Mouse (Mus musculus) midbrain, embryonic 15.5 days (tissue): ENCODE measurements around the gene Tfap2a. TPM values are rescaled to one million over a fixed set of nuclear protein-coding genes. Genes with fewer than 3 reads are reported as not detected.

ENCODE experiments used
- ATAC-seq: fragments of 200-750 bp; cut with Nextera tagmentation; replicated peaks from 2 replicates; pipeline ENCODE4 v1.8.0; 2017; ENCODE audit warnings: moderate TSS enrichment
- H3K27ac ChIP-seq: fragments of 300-500 bp; sonication (generic); 2 replicates; pipeline ENCODE4 v1.5.1; 2015; ENCODE audit warnings: mild to moderate bottlenecking, inconsistent platforms
- H3K27me3 ChIP-seq: fragments of 300-500 bp; sonication (generic); replicated peaks from 2 replicates; pipeline ENCODE4 v1.6.1; 2015; ENCODE audit warnings: inconsistent platforms
- H3K36me3 ChIP-seq: fragments of 300-500 bp; sonication (generic); replicated peaks from 2 replicates; pipeline ENCODE4 v1.6.1; 2015; ENCODE audit warnings: inconsistent platforms
- H3K4me1 ChIP-seq: fragments of 300-500 bp; sonication (generic); 2 replicates; pipeline ENCODE4 v1.6.1; 2015; ENCODE audit warnings: inconsistent platforms
- H3K4me2 ChIP-seq: fragments of 300-500 bp; sonication (generic); 2 replicates; pipeline ENCODE4 v1.6.1; 2015; ENCODE audit warnings: inconsistent platforms, mild to moderate bottlenecking, moderate library complexity
- H3K4me3 ChIP-seq: fragments of 300-500 bp; sonication (generic); 2 replicates; pipeline ENCODE4 v1.5.1; 2015; ENCODE audit warnings: mild to moderate bottlenecking, inconsistent platforms
- H3K9ac ChIP-seq: fragments of 300-500 bp; sonication (generic); 2 replicates; pipeline ENCODE4 v1.6.1; 2015; ENCODE audit warnings: mild to moderate bottlenecking, inconsistent platforms
- H3K9me3 ChIP-seq: fragments of 300-500 bp; sonication (generic); 2 replicates; pipeline ENCODE4 v1.6.1; 2016; ENCODE audit warnings: inconsistent platforms
- WGBS: fragments of 180-500 bp; shearing (Covaris S2); methylation state at CpG from one replicate; pipeline ENCODE4 v1.1.7; 2015; ENCODE audit warnings: mixed read lengths; 5-methylcytosine and 5-hydroxymethylcytosine counted together
- polyA plus RNA-seq: library from polyadenylated mRNA; unstranded; fragments of >200 nt; fragmentation: Nextera tagmentation; extraction: Ambion mirVana; gene quantifications from 2 replicates; pipeline ENCODE4 v1.2.1, GENCODE M21; 2015

Gene Tfap2a
- polyA plus RNA-seq, 1 experiment from 2014 or later: 5.5 TPM

GRCm38 (mm10) chr13:40719066-40719740 lies 19.0 kb downstream of the Tfap2a start:
- H3K4me2 ChIP-seq: no peak overlapping the region
- H3K9ac ChIP-seq: no peak overlapping the region
- H3K27me3 ChIP-seq: peaks cover 80% of the 10 kb centered on the region
- no peaks in the 10 kb centered on the region for H3K9me3 ChIP-seq
- H3K4me3 ChIP-seq: no peak overlapping the region
- WGBS: 14% methylated on average over 14 of the region's 14 CpGs
- no peak for ATAC-seq
- H3K27ac ChIP-seq: no peak overlapping the region
- H3K36me3 ChIP-seq: no peaks in the 10 kb centered on the region
- H3K4me1 ChIP-seq: peaks cover 7% of the 10 kb centered on the region; the same call in 1 of the 2 replicates

- Histone ChIP-seq H3K27me3 (peaks cover 85% of the 10 kb centered on the region), H3K4me1 (peaks cover 3% of the 10 kb centered on the region; the same call in 1 of the 2 replicates), H3K9me3 (no peaks in the 10 kb centered on the region), H3K27ac (no peak overlapping the region), H3K4me2 (no peak overlapping the region), H3K4me3 (no peak overlapping the region), H3K9ac (no peak overlapping the region), H3K36me3 (no peaks in the 10 kb centered on the region)
- WGBS: 4% methylated on average over 35 of the region's 37 CpGs
- no peak for ATAC-seq
Measured at GRCm38 (mm10) chr13:40716771-40717716, 21.1 kb downstream of the Tfap2a start.

- H3K4me1 ChIP-seq: peaks cover 3% of the 10 kb centered on the region; the same call in 1 of the 2 replicates
- peaks cover 84% of the 10 kb centered on the region for H3K27me3 ChIP-seq
- H3K36me3 ChIP-seq: no peaks in the 10 kb centered on the region
- ATAC-seq: no peak
- no peak overlapping the region for H3K4me3 ChIP-seq
- no peak overlapping the region for H3K27ac ChIP-seq
- no peaks in the 10 kb centered on the region for H3K9me3 ChIP-seq
- H3K9ac ChIP-seq: no peak overlapping the region
- no peak overlapping the region for H3K4me2 ChIP-seq
- 0% methylated on average over 2 of the region's 2 CpGs for WGBS
Measured at GRCm38 (mm10) chr13:40714531-40714930, 23.6 kb downstream of the Tfap2a start.

- Histone ChIP-seq H3K36me3 (no peaks in the 10 kb centered on the region), H3K4me1 (peaks cover 7% of the 10 kb centered on the region), H3K4me3 (no peak overlapping the region), H3K27me3 (peaks cover 79% of the 10 kb centered on the region), H3K9ac (no peak overlapping the region), H3K4me2 (no peak overlapping the region), H3K27ac (no peak overlapping the region), H3K9me3 (no peaks in the 10 kb centered on the region)
- no peak for ATAC-seq
- WGBS: 4% methylated on average over 5 of the region's 5 CpGs
Measured at GRCm38 (mm10) chr13:40713681-40714080, 24.5 kb downstream of the Tfap2a start.

- Histone ChIP-seq H3K9me3 (no peaks in the 10 kb centered on the region), H3K9ac (no peak overlapping the region), H3K36me3 (no peaks in the 10 kb centered on the region), H3K4me2 (no peak overlapping the region), H3K4me1 (peaks cover 7% of the 10 kb centered on the region), H3K4me3 (no peak overlapping the region), H3K27ac (no peak overlapping the region), H3K27me3 (peaks cover 79% of the 10 kb centered on the region)
- 5% methylated on average over 4 of the region's 4 CpGs for WGBS
- ATAC-seq: no peak
Measured at GRCm38 (mm10) chr13:40713241-40713640, 24.9 kb downstream of the Tfap2a start.

GRCm38 (mm10) chr13:40712526-40712832 lies 25.7 kb downstream of the Tfap2a start:
- H3K9me3 ChIP-seq: no peaks in the 10 kb centered on the region
- ATAC-seq: no peak
- peaks cover 7% of the 10 kb centered on the region for H3K4me1 ChIP-seq
- no peak overlapping the region for H3K27ac ChIP-seq
- H3K4me2 ChIP-seq: no peak overlapping the region
- WGBS: 1% methylated on average over 4 of the region's 4 CpGs
- H3K36me3 ChIP-seq: no peaks in the 10 kb centered on the region
- no peak overlapping the region for H3K4me3 ChIP-seq
- H3K27me3 ChIP-seq: peaks cover 78% of the 10 kb centered on the region
- no peak overlapping the region for H3K9ac ChIP-seq

GRCm38 (mm10) chr13:40711661-40712525 lies 26.3 kb downstream of the Tfap2a start:
- Histone ChIP-seq H3K27ac (no peak overlapping the region), H3K4me2 (no peak overlapping the region), H3K9me3 (no peaks in the 10 kb centered on the region), H3K36me3 (no peaks in the 10 kb centered on the region), H3K27me3 (peaks cover 78% of the 10 kb centered on the region), H3K9ac (no peak overlapping the region), H3K4me1 (peaks cover 7% of the 10 kb centered on the region), H3K4me3 (no peak overlapping the region)
- no peak for ATAC-seq
- WGBS: under 1% methylated on average over 7 of the region's 7 CpGs

GRCm38 (mm10) chr13:40710062-40710342 lies 28.2 kb downstream of the Tfap2a start:
- H3K4me3 ChIP-seq: no peak overlapping the region
- H3K27ac ChIP-seq: no peak overlapping the region
- WGBS: 0% methylated on average over 11 of the region's 11 CpGs

GRCm38 (mm10) chr13:40709321-40710061 lies 28.7 kb downstream of the Tfap2a start:
- H3K4me1 ChIP-seq: peaks cover 13% of the 10 kb centered on the region; the same call in 1 of the 2 replicates
- peak overlapping the region; percentile 25; the same call in 1 of the 2 replicates for H3K4me2 ChIP-seq
- peak; percentile 28; the same call in 1 of the 2 replicates for ATAC-seq
- no peaks in the 10 kb centered on the region for H3K36me3 ChIP-seq
- no peak overlapping the region for H3K27ac ChIP-seq
- peaks cover 85% of the 10 kb centered on the region for H3K27me3 ChIP-seq
- under 1% methylated on average over 21 of the region's 21 CpGs for WGBS
- H3K9ac ChIP-seq: no peak overlapping the region
- no peaks in the 10 kb centered on the region for H3K9me3 ChIP-seq
- no peak overlapping the region for H3K4me3 ChIP-seq

More at GRCm38 (mm10) chr13:40710062-40710342, 28.2 kb downstream of the Tfap2a start:
- Histone ChIP-seq H3K9me3 (no peaks in the 10 kb centered on the region), H3K4me2 (no peak overlapping the region), H3K9ac (no peak overlapping the region), H3K36me3 (no peaks in the 10 kb centered on the region), H3K4me1 (peaks cover 8% of the 10 kb centered on the region; the same call in 1 of the 2 replicates), H3K27me3 (peaks cover 85% of the 10 kb centered on the region)
- no peak for ATAC-seq

GRCm38 (mm10) chr13:40708913-40709312 lies 29.3 kb downstream of the Tfap2a start:
- H3K27ac ChIP-seq: no peak overlapping the region
- H3K4me3 ChIP-seq: no peak overlapping the region; the same call in 1 of the 2 replicates

GRCm38 (mm10) chr13:40708271-40708670 lies 29.9 kb downstream of the Tfap2a start:
- Histone ChIP-seq H3K9me3 (no peaks in the 10 kb centered on the region), H3K4me3 (no peak overlapping the region), H3K4me1 (peaks cover 21% of the 10 kb centered on the region), H3K27ac (no peak overlapping the region), H3K9ac (no peak overlapping the region), H3K36me3 (no peaks in the 10 kb centered on the region), H3K27me3 (peaks cover 81% of the 10 kb centered on the region), H3K4me2 (no peak overlapping the region)
- WGBS: under 1% methylated on average over 5 of the region's 5 CpGs
- no peak for ATAC-seq

More at GRCm38 (mm10) chr13:40708913-40709312, 29.3 kb downstream of the Tfap2a start:
- no peaks in the 10 kb centered on the region for H3K36me3 ChIP-seq
- H3K9ac ChIP-seq: no peak overlapping the region
- ATAC-seq: peak; percentile 63
- H3K27me3 ChIP-seq: peaks cover 85% of the 10 kb centered on the region
- under 1% methylated on average over 26 of the region's 26 CpGs for whole genome bisulfite sequencing
- peak overlapping the region; percentile 25 for H3K4me2 ChIP-seq
- H3K4me1 ChIP-seq: peaks cover 18% of the 10 kb centered on the region
- no peaks in the 10 kb centered on the region for H3K9me3 ChIP-seq
